Mouse (Mus musculus): ENCODE results near the gene Bmp7. TPM values are rescaled to one million over a fixed set of nuclear protein-coding genes. Genes with fewer than 3 reads are reported as not detected.

Gene Bmp7
- polyA plus RNA-seq, 1 experiment from 2014 or later = 9.1 TPM

GRCm38 (mm10) chr2:172909463-172909862, 30.7 kb downstream of the Bmp7 start:
- peaks cover 5% of the 10 kb centered on the region; the same call in 1 of the 2 replicates for H3K4me1 ChIP-seq (replicated peaks; ENCODE audit: control insufficient read depth, insufficient read depth, low read length)

DNA sequence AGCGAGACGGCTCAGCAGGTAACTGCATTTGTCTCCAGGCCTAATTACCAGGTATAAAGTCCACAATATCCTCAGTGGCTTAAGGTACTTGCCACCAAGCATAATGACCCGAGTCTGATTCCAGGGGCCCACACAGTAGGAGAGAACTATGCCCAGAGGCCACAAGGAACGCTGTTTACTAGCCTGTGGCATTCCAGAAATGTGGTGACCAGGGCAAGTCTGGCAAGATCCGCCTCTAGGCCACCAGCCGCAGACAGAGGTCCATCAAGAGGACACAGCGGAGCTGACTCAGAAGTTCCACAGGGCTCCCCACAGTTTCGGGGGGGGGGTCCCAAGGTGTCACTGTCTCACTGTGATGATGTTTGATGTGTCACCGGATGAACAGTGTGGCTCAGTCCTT, 34.0 kb downstream of the Bmp7 start:
- 85% methylated on average over 9 of the region's 9 CpGs for WGBS
- Histone ChIP-seq H3K9me3 (ENCODE audit: control insufficient read depth, low read length) (no peaks in the 10 kb centered on the region), H3K4me1 (replicated peaks; ENCODE audit: control insufficient read depth, insufficient read depth, low read length) (peaks cover 5% of the 10 kb centered on the region; the same call in 1 of the 2 replicates), H3K4me3 (ENCODE audit: low read depth, low read length) (no peak overlapping the region), H3K36me3 (ENCODE audit: control insufficient read depth, insufficient read depth, low read length) (no peaks in the 10 kb centered on the region), H3K27ac (ENCODE audit: low read depth, low read length) (no peak overlapping the region), H3K9ac (ENCODE audit: low read depth, low read length) (no peak overlapping the region), H3K27me3 (replicated peaks; ENCODE audit: control insufficient read depth, insufficient read depth, low read length) (no peaks in the 10 kb centered on the region; the same call in 1 of the 2 replicates), H3K4me2 (no peak overlapping the region)
- DNase-seq (ENCODE audit: low spot score) = no peak
- ATAC-seq (replicated peaks; ENCODE audit: low FRiP score) = no peak

More at GRCm38 (mm10) chr2:172909463-172909862, 30.7 kb downstream of the Bmp7 start:
- H3K9me3 ChIP-seq (ENCODE audit: control insufficient read depth, low read length) = no peaks in the 10 kb centered on the region
- H3K27ac ChIP-seq (ENCODE audit: low read depth, low read length) = no peak overlapping the region
- no peaks in the 10 kb centered on the region for H3K36me3 ChIP-seq (ENCODE audit: control insufficient read depth, insufficient read depth, low read length)
- no peak overlapping the region for H3K4me3 ChIP-seq (ENCODE audit: low read depth, low read length)
- H3K4me2 ChIP-seq = no peak overlapping the region
- ATAC-seq (replicated peaks; ENCODE audit: low FRiP score) (no peak), DNase-seq (ENCODE audit: low spot score) (no peak)
- no peak overlapping the region for H3K9ac ChIP-seq (ENCODE audit: low read depth, low read length)
- WGBS = 48% methylated on average over 6 of the region's 6 CpGs
- no peaks in the 10 kb centered on the region; the same call in 1 of the 2 replicates for H3K27me3 ChIP-seq (replicated peaks; ENCODE audit: control insufficient read depth, insufficient read depth, low read length)

- Histone ChIP-seq H3K4me3 (ENCODE audit: low read depth, low read length) (no peak overlapping the region), H3K27ac (ENCODE audit: low read depth, low read length) (no peak overlapping the region), H3K4me2 (no peak overlapping the region), H3K4me1 (replicated peaks; ENCODE audit: control insufficient read depth, insufficient read depth, low read length) (peaks cover 8% of the 10 kb centered on the region; the same call in 1 of the 2 replicates), H3K9ac (ENCODE audit: low read depth, low read length) (no peak overlapping the region), H3K36me3 (ENCODE audit: control insufficient read depth, insufficient read depth, low read length) (no peaks in the 10 kb centered on the region), H3K27me3 (replicated peaks; ENCODE audit: control insufficient read depth, insufficient read depth, low read length) (no peaks in the 10 kb centered on the region; the same call in 1 of the 2 replicates), H3K9me3 (ENCODE audit: control insufficient read depth, low read length) (no peaks in the 10 kb centered on the region)
- 61% methylated on average over 5 of the region's 5 CpGs for WGBS
- ATAC-seq (replicated peaks; ENCODE audit: low FRiP score) (peak; percentile 68), DNase-seq (ENCODE audit: low spot score) (no peak)
These were observed 35.1 kb downstream of the Bmp7 start for GRCm38 (mm10) chr2:172905057-172905456.

GRCm38 (mm10) chr2:172904614-172905013, 35.5 kb downstream of the Bmp7 start:
- DNase-seq (ENCODE audit: low spot score) (no peak), ATAC-seq (replicated peaks; ENCODE audit: low FRiP score) (no peak)
- Histone ChIP-seq H3K9me3 (ENCODE audit: control insufficient read depth, low read length) (no peaks in the 10 kb centered on the region), H3K4me1 (replicated peaks; ENCODE audit: control insufficient read depth, insufficient read depth, low read length) (peaks cover 8% of the 10 kb centered on the region; the same call in 1 of the 2 replicates), H3K27me3 (replicated peaks; ENCODE audit: control insufficient read depth, insufficient read depth, low read length) (no peaks in the 10 kb centered on the region; the same call in 1 of the 2 replicates), H3K9ac (ENCODE audit: low read depth, low read length) (no peak overlapping the region), H3K36me3 (ENCODE audit: control insufficient read depth, insufficient read depth, low read length) (no peaks in the 10 kb centered on the region), H3K4me3 (ENCODE audit: low read depth, low read length) (no peak overlapping the region), H3K4me2 (no peak overlapping the region), H3K27ac (ENCODE audit: low read depth, low read length) (no peak overlapping the region)
- 83% methylated on average over 6 of the region's 6 CpGs for WGBS

DNA sequence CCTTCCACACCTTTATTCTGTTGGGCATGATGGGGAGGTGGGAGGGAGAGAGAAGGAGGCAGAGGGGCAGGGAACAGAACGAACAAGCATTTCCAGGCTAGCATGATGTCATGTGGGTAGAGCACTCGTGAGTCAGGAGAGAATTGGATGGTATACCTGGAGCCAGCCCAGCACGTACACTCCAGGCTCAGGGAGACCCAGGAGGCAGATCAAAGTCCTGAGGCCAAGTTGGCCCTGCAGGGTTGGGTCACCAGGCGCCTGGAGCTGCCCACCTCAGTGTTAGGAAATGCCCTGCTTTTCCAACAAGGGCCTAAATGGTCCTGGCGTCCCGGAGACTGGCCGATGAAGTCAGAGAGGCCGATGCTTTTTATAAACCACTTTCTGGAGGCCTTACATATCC, 36.6 kb downstream of the Bmp7 start:
- Histone ChIP-seq H3K36me3 (ENCODE audit: control insufficient read depth, insufficient read depth, low read length) (no peaks in the 10 kb centered on the region), H3K27ac (ENCODE audit: low read depth, low read length) (no peak overlapping the region), H3K4me2 (no peak overlapping the region), H3K9me3 (ENCODE audit: control insufficient read depth, low read length) (no peaks in the 10 kb centered on the region), H3K9ac (ENCODE audit: low read depth, low read length) (no peak overlapping the region), H3K27me3 (replicated peaks; ENCODE audit: control insufficient read depth, insufficient read depth, low read length) (no peaks in the 10 kb centered on the region), H3K4me1 (replicated peaks; ENCODE audit: control insufficient read depth, insufficient read depth, low read length) (peaks cover 6% of the 10 kb centered on the region; the same call in 1 of the 2 replicates), H3K4me3 (ENCODE audit: low read depth, low read length) (no peak overlapping the region)
- ATAC-seq (replicated peaks; ENCODE audit: low FRiP score) (no peak), DNase-seq (ENCODE audit: low spot score) (no peak)
- WGBS = 79% methylated on average over 8 of the region's 8 CpGs

GRCm38 (mm10) chr2:172900954-172901701, 39.0 kb downstream of the Bmp7 start:
- 0 out of 2 replicates have a peak overlapping the region, but pooled peaks have one; percentile 15 for H3K27ac ChIP-seq (ENCODE audit: low read depth, low read length)
- H3K36me3 ChIP-seq (ENCODE audit: control insufficient read depth, insufficient read depth, low read length) = no peaks in the 10 kb centered on the region; the same call in 1 of the 2 replicates
- WGBS = 68% methylated on average over 10 of the region's 10 CpGs
- DNase-seq (ENCODE audit: low spot score) = no peak
- ATAC-seq (replicated peaks; ENCODE audit: low FRiP score) = peak; percentile 67
- H3K4me3 ChIP-seq (ENCODE audit: low read depth, low read length) = no peak overlapping the region
- no peaks in the 10 kb centered on the region for H3K9me3 ChIP-seq (ENCODE audit: control insufficient read depth, low read length)
- peak overlapping the region; percentile 17; the same call in 1 of the 2 replicates for H3K4me2 ChIP-seq
- H3K27me3 ChIP-seq (replicated peaks; ENCODE audit: control insufficient read depth, insufficient read depth, low read length) = no peaks in the 10 kb centered on the region
- H3K4me1 ChIP-seq (replicated peaks; ENCODE audit: control insufficient read depth, insufficient read depth, low read length) = peaks cover 6% of the 10 kb centered on the region; the same call in 1 of the 2 replicates
- no peak overlapping the region for H3K9ac ChIP-seq (ENCODE audit: low read depth, low read length)

- DNase-seq (ENCODE audit: low spot score) = no peak
- no peak for ATAC-seq (replicated peaks; ENCODE audit: low FRiP score)
- Histone ChIP-seq H3K27me3 (replicated peaks; ENCODE audit: control insufficient read depth, insufficient read depth, low read length) (no peaks in the 10 kb centered on the region), H3K27ac (ENCODE audit: low read depth, low read length) (no peak overlapping the region), H3K4me2 (no peak overlapping the region), H3K9ac (ENCODE audit: low read depth, low read length) (no peak overlapping the region), H3K4me3 (ENCODE audit: low read depth, low read length) (no peak overlapping the region), H3K36me3 (ENCODE audit: control insufficient read depth, insufficient read depth, low read length) (no peaks in the 10 kb centered on the region), H3K4me1 (replicated peaks; ENCODE audit: control insufficient read depth, insufficient read depth, low read length) (no peaks in the 10 kb centered on the region), H3K9me3 (ENCODE audit: control insufficient read depth, low read length) (no peaks in the 10 kb centered on the region)
- WGBS = 78% methylated on average over 15 of the region's 15 CpGs
These were observed 50.2 kb downstream of the Bmp7 start for GRCm38 (mm10) chr2:172889756-172890443.

GRCm38 (mm10) chr2:172889222-172889621, 50.9 kb downstream of the Bmp7 start:
- H3K27ac ChIP-seq (ENCODE audit: low read depth, low read length) = no peak overlapping the region
- H3K27me3 ChIP-seq (replicated peaks; ENCODE audit: control insufficient read depth, insufficient read depth, low read length) = no peaks in the 10 kb centered on the region
- DNase-seq (ENCODE audit: low spot score) (no peak), ATAC-seq (replicated peaks; ENCODE audit: low FRiP score) (no peak)
- H3K36me3 ChIP-seq (ENCODE audit: control insufficient read depth, insufficient read depth, low read length) = no peaks in the 10 kb centered on the region
- WGBS = 82% methylated on average over 12 of the region's 12 CpGs
- no peak overlapping the region for H3K4me3 ChIP-seq (ENCODE audit: low read depth, low read length)
- no peak overlapping the region for H3K9ac ChIP-seq (ENCODE audit: low read depth, low read length)
- H3K4me2 ChIP-seq = no peak overlapping the region
- no peaks in the 10 kb centered on the region for H3K4me1 ChIP-seq (replicated peaks; ENCODE audit: control insufficient read depth, insufficient read depth, low read length)
- no peaks in the 10 kb centered on the region for H3K9me3 ChIP-seq (ENCODE audit: control insufficient read depth, low read length)
